Mouse (Mus musculus) bone marrow, adult 2 months (tissue): ENCODE results near the gene Mdfi. TPM values are rescaled to one million over a fixed set of nuclear protein-coding genes. Genes with fewer than 3 reads are reported as not detected.
A peak's percentile ranks its signal among the peaks of the same experiment; 100 is the strongest.

Experiments
- H3K27ac ChIP-seq: fragments of 200-500 bp; 2 replicates; pipeline ENCODE4 v1.5.1; 2012; ENCODE audit warnings: low read depth, mild to moderate bottlenecking, control low read depth, inconsistent platforms, low read length; ENCODE audit not compliant: control insufficient read depth, poor library complexity, insufficient read depth
- H3K4me1 ChIP-seq: fragments of 200-500 bp; 2 replicates; pipeline ENCODE4 v1.6.1; 2011; ENCODE audit warnings: low read length; ENCODE audit not compliant: control insufficient read depth, insufficient read depth
- H3K4me3 ChIP-seq: fragments of 200-500 bp; replicated peaks from 2 replicates; pipeline ENCODE3; 2011; ENCODE audit warnings: mild to moderate bottlenecking, low read depth, low read length, control low read depth; ENCODE audit not compliant: control insufficient read depth
- CTCF ChIP-seq: fragments of 200-500 bp; IDR thresholded peaks from 2 replicates; pipeline ENCODE4 v1.5.1; 2011; ENCODE audit warnings: low read length, control low read depth; ENCODE audit not compliant: control insufficient read depth, insufficient read depth
- POLR2A ChIP-seq: fragments of 200-500 bp; IDR thresholded peaks from 2 replicates; pipeline ENCODE4 v1.6.1; 2011; ENCODE audit warnings: low read depth, mild to moderate bottlenecking, control low read depth, low read length, borderline replicate concordance; ENCODE audit not compliant: control insufficient read depth
- WGBS: fragments of 180-500 bp; shearing (Covaris S2); methylation state at CpG from one replicate; pipeline ENCODE4 v1.1.7; 2018; 5-methylcytosine and 5-hydroxymethylcytosine counted together
- polyA plus RNA-seq: library from polyadenylated mRNA; stranded (reverse); fragments of >200 nt; gene quantifications from 2 replicates; pipeline ENCODE4 v1.2.4, GENCODE M21; 2011; ENCODE audit warnings: low replicate concordance; ENCODE audit not compliant: missing spikeins, insufficient read depth, insufficient read length

Gene Mdfi
- polyA plus RNA-seq, 1 experiment, result 4.2 TPM

- TF ChIP-seq CTCF, result no peak
- TF ChIP-seq POLR2A, result no peak
- Histone ChIP-seq H3K4me3 (no peak overlapping the region), H3K27ac (no peak overlapping the region), H3K4me1 (no peaks in the 10 kb centered on the region)
- 6% methylated on average over 8 of the region's 8 CpGs for WGBS
Measured at GRCm38 (mm10) chr17:47802806-47803205, 31.7 kb downstream of the Mdfi start.

- no peak for TF ChIP-seq CTCF
- TF ChIP-seq POLR2A, result no peak
- H3K4me1 ChIP-seq, result no peaks in the 10 kb centered on the region; the same call in 1 of the 2 replicates
- WGBS, result 78% methylated on average over 9 of the region's 9 CpGs
Measured at GRCm38 (mm10) chr17:47797383-47797782, 37.1 kb downstream of the Mdfi start.

DNA sequence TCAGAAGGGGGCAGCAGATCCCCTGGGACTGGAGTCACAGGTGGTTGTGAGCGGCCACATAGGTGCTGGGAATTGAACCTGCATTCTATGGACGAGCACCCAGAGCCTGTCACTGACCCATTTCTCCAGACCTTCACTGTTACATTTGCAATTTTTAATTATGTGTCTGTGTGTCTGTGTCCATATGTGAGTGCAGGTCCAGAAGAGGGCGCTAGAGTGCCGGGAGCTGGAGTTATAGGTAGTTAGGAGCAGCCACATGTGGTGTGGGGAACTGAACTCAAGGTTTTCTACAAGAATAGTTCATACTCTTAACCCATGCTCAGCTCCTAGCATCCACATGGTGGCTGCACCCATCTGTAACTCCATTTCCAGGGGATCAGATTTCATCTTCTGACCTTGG lies 37.5 kb downstream of the Mdfi start:
- TF ChIP-seq POLR2A, result no peak
- peak; percentile 44; the same call in 1 of the 2 replicates for TF ChIP-seq CTCF
- Histone ChIP-seq H3K4me1 (no peaks in the 10 kb centered on the region; the same call in 1 of the 2 replicates), H3K27ac (no peak overlapping the region), H3K4me3 (no peak overlapping the region)
- 62% methylated on average over 4 of the region's 4 CpGs for WGBS

More at GRCm38 (mm10) chr17:47797383-47797782, 37.1 kb downstream of the Mdfi start:
- Histone ChIP-seq H3K27ac (no peak overlapping the region), H3K4me3 (no peak overlapping the region)

- Histone ChIP-seq H3K4me1 (no peaks in the 10 kb centered on the region; the same call in 1 of the 2 replicates), H3K4me3 (no peak overlapping the region), H3K27ac (no peak overlapping the region)
- no peak for TF ChIP-seq POLR2A
- no peak for TF ChIP-seq CTCF
- WGBS, result 80% methylated on average over 16 of the region's 16 CpGs
Measured at GRCm38 (mm10) chr17:47796156-47796816, 38.2 kb downstream of the Mdfi start.

DNA sequence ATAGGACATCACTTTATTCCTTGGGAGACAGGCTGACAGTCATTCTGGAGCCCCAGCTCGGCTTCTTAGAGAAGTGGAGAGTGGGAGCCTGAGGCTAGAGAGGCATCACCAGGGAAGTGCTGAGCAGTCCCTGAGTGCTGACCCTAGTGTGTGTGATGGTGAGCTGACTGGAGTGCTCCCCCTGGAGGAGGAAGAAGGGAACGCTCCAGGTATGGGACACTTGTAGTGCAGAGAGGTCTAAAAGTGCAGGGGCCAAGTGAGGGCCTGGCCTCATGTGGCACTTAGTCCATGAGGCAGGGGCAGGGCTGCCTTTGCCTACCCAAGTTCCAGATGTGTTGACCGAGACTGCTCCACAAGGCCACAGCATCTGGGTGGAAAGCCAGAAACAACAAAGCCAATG lies 39.0 kb downstream of the Mdfi start:
- WGBS, result 41% methylated on average over 3 of the region's 3 CpGs
- Histone ChIP-seq H3K4me3 (no peak overlapping the region), H3K27ac (no peak overlapping the region), H3K4me1 (no peaks in the 10 kb centered on the region; the same call in 1 of the 2 replicates)
- TF ChIP-seq CTCF, result peak; percentile 92
- TF ChIP-seq POLR2A, result no peak

GRCm38 (mm10) chr17:47793377-47793776 lies 41.1 kb downstream of the Mdfi start:
- Histone ChIP-seq H3K27ac (no peak overlapping the region), H3K4me1 (no peaks in the 10 kb centered on the region; the same call in 1 of the 2 replicates), H3K4me3 (no peak overlapping the region)
- WGBS, result 2% methylated on average over 9 of the region's 9 CpGs
- TF ChIP-seq CTCF (peak; percentile 98), POLR2A (0 out of 2 replicates have a peak, but pooled peaks have one; percentile 22)

DNA sequence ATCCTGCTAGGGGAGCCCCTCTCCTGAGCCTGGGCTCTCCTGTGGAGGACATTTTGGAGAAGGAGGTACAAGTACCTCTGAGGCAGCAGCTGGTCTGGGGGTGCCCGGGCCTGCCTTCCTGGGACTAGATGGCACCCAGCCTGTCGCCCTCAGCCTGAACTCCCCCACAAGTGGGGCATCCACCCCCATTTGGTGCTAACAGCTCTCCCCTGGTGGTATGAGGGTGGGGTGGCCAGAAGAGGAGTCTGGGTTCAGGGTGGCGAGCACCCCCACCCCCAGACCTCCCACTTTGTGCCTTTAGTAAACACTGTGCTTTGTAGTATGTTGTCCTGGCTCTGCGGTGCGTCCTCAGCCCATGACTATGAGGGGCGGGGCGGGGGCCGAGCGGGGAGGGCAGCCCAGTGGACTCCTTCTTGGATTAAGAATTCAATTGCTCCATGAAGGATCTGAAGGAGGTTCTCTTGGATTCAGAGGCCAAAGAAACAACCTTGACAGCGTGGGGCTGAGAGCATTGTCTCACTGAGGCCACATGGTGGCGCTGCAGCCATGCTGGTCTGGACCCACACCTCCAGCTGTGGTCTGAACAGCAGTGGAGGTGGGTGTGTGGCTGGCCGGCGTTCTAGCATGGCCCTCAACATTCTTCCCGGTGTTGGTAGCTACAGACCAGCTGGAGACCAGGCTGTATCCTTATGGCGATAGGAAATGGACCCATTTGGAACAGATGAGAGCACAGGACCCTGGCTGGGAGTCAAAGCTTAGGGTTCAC lies 42.2 kb downstream of the Mdfi start:
- Histone ChIP-seq H3K4me1 (no peaks in the 10 kb centered on the region; the same call in 1 of the 2 replicates), H3K27ac (no peak overlapping the region), H3K4me3 (no peak overlapping the region)
- TF ChIP-seq POLR2A (no peak), CTCF (peak; percentile 96)
- 46% methylated on average over 15 of the region's 15 CpGs for WGBS

DNA sequence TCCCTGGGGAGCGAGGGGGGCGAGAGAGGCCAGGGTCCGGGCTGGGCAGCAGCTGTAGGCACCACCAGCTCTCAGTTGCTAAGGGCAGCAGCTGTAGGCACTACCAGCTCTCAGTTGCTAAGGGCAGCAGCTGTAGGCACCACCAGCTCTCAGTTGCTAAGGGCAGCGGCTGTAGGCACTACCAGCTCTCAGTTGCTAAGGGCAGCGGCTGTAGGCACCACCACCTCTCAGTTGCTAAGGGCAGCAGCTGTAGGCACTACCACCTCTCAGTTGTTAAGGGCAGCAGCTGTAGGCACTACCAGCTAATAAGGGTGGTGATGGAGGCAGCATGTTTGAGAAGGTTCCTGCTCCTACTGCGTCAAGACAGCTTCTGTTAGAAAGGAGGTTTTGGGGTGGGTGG lies 45.5 kb downstream of the Mdfi start:
- H3K4me1 ChIP-seq, result peaks cover 2% of the 10 kb centered on the region; the same call in 1 of the 2 replicates
- TF ChIP-seq CTCF (no peak), POLR2A (no peak)
- no peak overlapping the region for H3K27ac ChIP-seq
- H3K4me3 ChIP-seq, result no peak overlapping the region
- 85% methylated on average over 6 of the region's 6 CpGs for WGBS
